Mouse (Mus musculus) adrenal gland, adult 2 months (tissue): ENCODE measurements around the gene Rasgef1b. TPM values are rescaled to one million over a fixed set of nuclear protein-coding genes. Genes with fewer than 3 reads are reported as not detected.

Source experiments
- DNase-seq: peaks from one replicate; pipeline ENCODE4 v3.0.0; 2021
- polyA plus RNA-seq: library from polyadenylated mRNA; depleted of rRNA; stranded (reverse); fragments of >200 nt; gene quantifications from 2 replicates; pipeline ENCODE4 v1.2.3, GENCODE M21; 2012
- total RNA-seq, 2 experiments: library from RNA; stranded (reverse); gene quantifications; 2 replicates each; pipeline ENCODE4 v1.2.3; 2021

The Rasgef1b gene
- total and polyA plus RNA-seq, 3 experiments = 2.2 to 11.4 (median 9.1) TPM

DNA sequence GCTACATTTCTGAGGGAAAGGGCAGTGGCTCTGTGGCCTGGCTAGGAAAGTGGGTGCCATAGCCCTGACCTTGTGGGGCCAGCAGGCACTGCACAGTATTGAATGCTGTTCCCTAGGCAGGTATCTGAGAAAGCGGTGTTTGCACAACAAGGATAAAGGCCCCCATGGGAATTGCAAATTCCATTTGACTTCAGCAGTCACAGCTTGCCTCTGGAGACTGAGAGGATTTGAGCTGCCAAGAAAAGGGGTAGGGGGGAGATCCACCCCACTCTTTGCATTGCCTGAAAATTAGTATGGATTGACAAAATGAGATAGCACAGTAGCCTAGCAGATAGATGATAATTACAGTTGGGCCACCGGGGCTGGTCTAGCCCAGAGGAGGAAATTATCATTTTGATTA lies 326.1 kb downstream of the Rasgef1b start:
- DNase-seq = no peak

DNA sequence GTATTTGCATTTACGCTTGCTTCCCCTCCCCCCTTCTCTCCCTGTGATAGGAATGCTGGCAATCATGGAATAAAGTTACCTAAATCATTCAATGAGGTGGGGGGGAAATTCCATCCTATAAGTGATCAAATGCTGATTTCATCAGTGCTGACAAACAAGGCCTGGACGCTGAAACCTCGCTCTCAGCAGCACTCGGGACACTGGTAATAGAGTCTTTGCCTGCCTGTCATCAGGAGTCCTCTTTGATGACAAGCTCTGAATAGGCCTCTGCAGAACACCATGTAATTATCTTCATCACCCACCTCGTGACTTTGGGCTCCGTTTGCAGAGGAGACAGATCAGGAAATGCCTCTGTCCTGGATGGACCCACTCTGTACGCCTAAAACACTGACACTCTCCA lies 326.6 kb downstream of the Rasgef1b start:
- DNase-seq = no peak

DNA sequence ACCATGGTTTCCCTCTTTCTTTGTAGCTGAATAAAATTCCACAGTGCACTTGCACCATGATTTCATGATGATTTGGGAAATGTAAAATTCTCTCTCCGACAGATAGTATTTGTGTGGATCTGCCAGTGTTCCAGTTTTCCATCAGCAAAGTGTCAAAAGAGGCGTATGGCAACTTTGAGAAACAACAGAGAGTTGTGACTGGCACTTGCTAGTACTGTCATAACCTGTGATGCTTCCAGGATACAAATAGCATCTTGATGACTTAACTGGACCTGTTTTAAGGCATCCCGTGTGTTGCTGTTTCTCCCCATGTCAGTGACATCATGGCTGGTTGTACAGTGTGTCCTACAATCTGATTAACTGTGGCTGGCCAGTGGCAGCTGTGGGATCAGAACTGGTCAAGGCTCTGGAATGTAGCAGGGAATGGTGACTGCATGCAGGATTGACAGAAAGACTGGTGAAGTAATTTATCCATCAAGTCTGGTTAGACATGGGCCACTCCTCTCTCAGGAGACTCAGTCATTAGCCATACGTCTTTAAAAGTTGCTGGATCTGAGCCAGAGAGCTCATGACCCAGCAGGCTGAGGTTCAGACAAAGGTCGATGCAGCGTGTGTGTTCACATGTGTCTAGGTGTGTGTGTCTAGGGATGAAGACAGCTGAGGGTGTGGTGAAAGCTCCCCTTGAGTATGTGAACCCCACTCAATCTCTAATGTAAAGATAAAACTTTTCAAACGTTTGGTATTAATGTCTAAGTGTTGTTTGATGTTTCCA lies 328.8 kb downstream of the Rasgef1b start:
- no peak for DNase-seq

DNA sequence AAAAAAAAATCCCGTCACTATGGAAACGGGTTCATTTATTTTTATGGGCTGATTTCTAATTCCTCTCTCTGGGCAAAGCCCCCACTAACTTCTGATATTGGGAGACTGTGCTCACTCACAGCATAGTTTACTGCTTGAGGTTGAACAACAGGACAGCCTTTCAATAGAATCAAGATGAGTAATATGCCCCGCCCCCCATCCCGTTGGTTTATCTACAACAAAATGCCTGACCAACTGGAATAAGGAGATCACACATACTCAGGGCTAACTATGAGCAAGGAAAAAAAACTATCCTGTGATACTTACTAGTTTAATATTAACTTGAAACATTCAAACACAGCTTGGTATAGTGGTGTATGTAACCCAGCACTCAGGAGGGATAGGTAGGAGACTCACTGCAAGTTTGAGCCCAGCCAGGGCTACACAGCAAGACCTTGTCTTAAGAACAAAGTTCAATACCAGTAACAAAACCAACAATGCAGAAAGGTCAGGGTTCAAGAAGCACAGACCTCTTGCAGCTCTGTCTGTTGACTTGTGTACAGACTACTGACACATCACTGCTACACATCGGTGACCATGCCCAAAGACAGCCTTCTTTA lies 330.3 kb downstream of the Rasgef1b start:
- DNase-seq = no peak

DNA sequence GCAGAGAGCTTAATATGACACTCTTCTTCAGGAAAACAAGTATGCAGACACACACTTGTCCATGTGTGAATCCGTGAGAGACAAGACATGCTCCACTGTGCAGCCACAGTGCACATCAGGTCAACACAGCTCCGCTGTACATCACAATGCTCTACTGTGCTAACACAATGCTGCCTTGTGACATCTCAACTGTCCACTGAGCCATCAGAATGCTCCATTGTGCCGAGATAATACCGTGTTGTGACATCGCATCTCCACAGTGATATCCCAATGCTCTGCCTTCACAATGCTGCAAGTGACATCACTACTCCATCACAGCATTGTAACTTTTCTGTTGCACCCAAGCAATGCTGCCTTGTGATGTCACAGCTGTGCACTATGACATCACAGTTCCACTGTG lies 334.3 kb downstream of the Rasgef1b start:
- no peak for DNase-seq

DNA sequence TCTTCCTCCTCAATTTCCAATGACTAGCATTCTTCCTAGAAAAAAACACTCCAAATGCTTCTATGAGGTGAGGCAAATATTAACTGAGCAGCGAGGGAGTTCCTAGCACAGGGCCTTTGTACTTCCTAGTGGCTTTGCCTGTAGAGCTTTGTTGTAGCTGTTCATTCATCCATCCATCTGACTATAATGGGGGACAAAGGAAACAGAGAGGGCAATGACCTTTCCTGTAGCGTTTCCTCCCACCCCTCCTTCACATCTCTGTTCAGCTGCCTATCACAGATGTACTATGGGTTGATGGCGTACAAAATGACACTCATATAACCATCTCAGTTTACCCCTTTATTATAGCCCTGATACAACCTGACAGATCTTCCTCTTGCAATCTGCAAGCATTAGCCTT lies 337.3 kb downstream of the Rasgef1b start:
- DNase-seq = no peak

DNA sequence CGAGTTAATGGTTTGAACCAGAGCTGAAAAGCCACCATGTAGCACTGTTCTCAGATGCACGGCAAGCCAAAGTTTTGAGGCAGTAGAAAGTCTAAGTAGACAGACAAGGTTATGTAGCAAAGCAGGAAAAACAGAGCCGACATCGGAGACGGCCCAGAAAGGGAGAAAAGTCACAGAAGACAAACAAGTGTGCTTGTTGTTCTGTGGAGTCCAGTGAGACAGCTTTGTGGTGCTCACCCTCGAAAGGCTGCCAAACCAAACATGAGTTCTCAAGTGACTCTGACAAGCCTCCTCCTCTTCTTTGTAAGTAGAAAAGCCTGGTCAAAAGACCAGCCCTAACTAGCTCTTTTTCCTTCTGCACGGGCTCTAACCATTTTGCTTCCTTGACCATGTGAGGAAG lies 338.1 kb downstream of the Rasgef1b start:
- no peak for DNase-seq

DNA sequence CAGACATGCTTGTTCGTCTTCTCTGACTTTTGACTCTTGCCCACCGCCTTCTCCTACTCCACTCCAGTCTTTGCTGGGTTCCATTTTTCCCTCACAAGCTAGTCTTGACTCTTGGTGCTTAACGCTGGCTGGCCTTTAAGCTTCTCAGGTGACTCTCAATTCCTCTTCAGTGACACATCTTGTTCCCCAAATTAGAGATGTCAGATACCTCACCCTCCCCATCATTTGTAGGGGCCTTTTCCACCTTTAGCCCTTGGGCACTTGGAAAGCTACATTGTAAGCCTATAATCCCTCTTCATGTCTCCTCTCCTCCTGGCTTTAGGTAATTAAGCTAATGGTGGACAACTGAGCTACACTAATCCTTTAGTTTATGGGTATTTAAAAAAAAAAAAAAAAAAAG lies 338.6 kb downstream of the Rasgef1b start:
- DNase-seq = no peak

DNA sequence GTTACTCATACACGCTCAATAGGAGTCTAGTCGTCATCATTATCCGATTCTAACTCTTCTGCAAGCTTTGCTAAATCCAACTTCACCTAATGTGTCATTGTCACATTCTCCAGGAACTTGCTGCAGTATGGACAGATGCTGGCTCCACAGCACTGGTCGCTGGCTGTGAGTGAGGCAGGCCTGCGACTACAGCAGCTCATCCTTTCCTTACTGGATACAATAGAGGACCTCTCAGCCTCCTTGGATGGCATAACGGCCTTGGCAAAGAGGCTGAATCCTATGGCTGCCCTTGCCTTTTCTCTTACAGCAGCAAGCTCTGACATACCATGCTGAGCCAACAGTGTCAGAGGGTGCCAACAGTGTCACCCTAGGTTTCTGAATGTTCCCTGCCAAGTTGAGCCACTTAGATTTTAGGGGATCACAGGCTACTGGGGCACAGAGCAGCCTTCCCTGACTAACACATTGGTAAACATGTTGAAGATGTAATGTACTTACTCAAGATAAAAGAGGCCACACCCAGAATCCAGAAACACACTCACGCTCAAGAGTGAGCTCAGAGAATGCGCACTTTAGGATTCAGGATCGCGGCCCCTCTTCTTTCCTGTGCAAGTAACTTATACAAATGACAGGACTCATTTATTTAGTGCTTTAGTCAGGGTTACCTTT lies 340.1 kb downstream of the Rasgef1b start:
- no peak for DNase-seq

DNA sequence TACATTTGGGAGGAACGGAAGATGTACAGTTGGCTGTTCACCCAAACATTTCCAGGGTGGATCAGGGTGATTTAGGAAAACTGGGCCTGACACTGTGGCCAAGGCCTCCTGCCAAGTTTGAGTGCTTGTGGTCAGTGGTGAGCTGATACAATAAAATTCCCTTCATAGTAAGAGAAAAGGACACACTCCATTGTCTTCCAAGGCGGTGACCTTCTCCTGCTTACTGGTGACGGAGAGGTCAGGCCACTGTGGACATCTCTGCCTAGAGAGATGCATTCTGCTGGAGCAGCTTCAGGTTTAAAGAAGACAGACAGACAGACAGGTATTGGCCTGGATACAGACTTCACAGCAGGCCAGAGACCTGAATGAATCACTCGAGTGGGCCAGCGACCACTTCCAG lies 340.7 kb downstream of the Rasgef1b start:
- DNase-seq = peak; percentile 34

DNA sequence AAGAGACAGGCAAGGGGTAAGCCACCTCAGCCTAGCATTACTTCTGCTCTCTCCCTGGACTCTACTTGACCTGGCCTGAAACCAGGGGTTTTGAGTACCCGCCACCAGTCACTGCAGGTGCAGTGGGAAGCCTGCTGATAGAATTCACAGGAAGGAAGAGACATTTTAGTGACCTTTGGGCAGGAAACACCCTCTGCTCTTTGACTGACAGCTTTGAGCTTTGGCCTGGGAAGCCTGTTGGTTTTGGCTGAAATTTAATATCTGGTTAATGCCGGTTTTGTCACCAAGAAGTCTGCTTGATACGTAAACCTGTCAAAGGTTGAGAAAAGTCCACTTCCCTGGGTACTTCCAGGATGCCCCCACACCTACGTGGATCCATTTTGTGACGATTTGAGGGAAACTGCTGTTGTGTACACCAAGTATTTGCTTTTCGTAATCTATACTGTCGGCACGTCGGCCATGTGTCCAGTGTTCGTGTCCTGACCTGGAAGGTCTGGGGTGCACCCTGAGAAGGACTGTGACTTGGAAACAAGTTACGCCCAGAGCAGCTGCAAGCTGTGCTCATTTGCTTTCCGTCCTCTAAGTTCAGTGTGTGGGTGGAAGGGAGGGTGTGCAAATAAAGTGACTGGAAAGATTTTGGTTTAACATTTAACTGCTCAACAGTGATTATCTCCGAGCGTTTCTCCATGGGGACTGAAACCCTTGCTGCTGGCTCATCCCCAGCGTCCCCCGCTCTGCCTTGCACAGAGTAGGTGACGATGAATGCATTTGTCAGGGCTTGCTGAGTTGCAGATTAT lies 341.5 kb downstream of the Rasgef1b start:
- DNase-seq = no peak

DNA sequence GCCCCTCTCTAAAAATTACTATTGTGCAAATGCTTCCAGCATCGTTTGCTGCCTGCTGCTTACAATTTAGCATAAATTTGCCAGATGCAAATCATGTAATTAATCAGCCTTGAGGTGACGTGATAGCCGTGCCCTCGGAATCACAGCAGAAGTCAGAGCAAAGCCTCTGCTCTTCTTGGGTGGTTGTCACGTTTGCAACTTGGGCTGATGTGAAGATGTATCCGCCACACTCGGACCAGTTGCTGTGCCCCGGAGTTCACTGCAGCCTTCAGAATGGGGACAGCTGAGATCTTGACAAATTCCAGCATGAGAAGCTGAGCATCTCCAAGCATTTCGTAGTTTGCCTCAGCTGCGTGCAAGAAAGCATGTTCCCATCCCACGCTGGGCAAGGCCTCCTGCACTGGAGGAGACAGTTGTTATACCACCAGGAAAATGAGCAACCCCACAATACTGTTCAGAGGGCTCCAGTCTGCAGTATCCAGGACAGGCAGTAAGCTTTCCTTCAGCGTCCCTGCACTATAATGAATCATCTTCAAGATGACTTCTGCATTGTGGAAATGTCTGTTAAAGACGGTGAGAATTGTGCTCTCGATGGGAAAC lies 342.5 kb downstream of the Rasgef1b start:
- DNase-seq = no peak

DNA sequence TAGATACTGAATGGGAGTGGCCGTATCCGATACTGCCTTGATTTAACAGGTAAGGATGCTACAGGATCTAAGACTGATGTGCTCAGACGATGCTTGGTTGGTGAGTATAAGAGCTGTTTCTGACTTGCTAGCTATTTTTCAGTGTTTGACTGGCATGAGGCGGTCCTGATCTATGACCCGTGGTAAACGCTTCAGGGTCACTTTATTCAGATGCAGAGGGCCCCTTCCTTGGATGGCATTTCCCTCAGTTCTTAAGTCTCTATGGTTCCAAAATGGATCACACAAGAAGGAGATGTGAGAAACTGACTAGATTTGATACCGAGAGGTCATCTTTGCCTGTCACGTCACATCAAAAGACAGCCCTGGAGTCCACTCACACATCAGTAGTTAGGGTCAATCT lies 343.1 kb downstream of the Rasgef1b start:
- DNase-seq = no peak

DNA sequence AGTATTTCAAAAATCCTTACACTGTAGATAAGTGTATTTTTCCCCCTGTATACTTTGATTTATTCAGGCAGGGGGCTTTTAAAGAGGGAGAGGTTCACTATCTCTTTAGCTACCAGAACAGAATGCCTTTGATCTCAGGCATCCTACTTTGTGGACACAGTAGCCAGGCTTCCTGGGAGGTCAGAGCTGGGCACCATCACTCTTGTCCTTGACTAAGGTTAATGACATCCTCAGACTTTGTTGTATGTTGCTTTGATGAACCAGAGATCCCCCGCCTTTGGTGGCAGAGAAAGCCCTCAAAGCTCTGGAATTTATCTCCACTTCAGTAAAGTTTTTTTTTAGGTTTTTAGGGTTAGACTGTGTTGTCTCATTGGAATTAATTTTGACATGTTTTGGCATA lies 343.8 kb downstream of the Rasgef1b start:
- peak; percentile 28 for DNase-seq

DNA sequence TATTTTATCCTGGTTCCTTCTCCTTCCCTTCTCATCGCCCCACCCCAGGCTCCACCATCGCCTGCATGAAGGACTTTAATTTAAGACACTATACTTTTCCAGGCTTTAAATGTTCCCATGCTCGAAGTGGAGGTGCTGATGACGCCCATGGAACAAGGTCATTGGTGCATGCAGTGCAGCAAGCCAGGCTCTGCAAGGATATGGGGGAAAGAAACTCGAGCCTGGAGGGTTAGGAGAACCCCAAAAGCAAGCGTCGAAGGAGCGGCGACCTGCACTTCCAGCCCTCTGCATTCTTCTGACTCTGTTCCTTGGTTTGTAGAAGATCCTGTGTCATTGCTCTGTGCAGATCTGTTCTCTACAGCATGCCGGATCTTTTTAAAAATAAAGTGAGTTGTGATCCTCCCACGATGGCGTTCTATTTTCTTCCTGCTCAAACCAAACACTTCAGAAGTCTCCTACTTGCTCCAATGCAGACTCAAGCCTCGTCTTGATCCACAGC lies 345.0 kb downstream of the Rasgef1b start:
- DNase-seq = no peak

DNA sequence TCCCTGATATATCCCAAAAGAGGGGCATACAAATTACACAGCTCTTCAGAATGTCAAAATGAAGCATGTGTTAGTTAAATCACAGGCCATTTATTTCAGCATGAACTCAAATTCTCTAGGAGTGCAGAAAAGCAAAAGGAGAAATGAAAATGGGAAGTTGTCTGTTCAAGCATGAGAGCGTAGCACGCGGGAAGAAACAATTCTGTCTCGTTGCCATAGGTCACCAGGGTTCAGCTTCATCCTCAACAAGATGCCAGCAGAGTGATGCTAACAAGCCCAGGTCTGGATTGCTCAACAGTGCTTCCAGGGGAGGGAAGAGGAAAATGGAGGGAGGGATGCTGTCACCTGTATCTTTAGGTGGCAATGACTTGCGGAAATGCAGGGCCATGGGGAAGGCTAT lies 346.1 kb downstream of the Rasgef1b start:
- no peak for DNase-seq

DNA sequence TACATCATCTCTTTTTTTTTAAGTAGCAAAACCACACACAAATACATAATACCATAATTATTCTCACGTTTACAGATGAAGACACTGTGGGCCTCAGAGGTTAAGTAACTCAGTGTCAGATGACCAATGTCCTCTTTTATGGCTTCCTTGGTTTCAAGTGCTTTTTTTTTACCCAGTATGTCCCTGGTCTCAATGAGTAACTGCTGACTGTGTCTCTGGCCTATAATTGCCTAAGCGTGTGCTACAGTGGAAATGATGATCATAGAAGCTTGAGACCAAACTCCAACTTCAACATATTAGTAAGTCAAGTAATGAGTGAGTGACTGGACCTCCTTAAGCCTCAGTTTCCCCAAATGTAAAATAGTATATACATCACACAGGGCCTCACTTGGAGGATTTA lies 347.2 kb downstream of the Rasgef1b start:
- peak; percentile 32 for DNase-seq

DNA sequence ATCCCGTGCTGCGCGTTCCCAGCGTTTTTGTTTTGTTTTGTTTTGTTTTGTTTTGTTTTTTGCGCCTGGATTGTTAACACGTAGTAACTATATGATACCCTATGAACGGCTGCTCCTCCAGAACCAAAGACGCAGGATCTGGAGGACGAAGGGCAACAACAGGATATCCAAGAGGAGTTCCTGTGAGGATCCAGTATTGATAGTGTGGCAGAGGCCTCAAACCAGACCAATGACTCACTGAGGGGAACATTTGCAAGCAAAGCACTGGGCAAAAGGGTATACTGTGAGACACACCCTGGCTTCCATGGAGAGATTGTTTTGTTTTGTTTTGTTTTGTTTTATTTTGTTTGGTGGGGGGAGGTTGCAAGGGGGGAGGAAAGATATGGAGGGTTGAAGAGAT lies 348.0 kb downstream of the Rasgef1b start:
- peak; percentile 30 for DNase-seq

DNA sequence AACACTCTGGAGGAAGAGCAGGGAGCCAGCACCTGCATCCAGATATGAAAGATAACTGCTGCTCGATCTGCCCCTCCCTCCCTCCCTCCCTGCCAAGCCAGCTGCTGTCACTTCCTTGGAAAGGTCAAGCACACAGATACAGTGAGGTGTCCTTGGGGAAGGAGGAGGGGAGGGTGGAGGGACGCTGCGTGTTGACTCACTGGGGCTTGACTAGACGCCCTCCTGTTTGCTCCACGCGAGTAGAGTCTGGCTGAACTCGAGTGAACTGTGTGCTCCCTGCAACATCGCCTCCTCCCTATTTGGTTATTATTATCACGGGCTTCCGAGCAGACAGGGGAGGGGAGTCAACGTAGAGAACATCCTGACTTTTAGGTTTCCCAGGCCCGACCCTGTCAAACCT lies 348.7 kb downstream of the Rasgef1b start:
- DNase-seq = peak; percentile 91

DNA sequence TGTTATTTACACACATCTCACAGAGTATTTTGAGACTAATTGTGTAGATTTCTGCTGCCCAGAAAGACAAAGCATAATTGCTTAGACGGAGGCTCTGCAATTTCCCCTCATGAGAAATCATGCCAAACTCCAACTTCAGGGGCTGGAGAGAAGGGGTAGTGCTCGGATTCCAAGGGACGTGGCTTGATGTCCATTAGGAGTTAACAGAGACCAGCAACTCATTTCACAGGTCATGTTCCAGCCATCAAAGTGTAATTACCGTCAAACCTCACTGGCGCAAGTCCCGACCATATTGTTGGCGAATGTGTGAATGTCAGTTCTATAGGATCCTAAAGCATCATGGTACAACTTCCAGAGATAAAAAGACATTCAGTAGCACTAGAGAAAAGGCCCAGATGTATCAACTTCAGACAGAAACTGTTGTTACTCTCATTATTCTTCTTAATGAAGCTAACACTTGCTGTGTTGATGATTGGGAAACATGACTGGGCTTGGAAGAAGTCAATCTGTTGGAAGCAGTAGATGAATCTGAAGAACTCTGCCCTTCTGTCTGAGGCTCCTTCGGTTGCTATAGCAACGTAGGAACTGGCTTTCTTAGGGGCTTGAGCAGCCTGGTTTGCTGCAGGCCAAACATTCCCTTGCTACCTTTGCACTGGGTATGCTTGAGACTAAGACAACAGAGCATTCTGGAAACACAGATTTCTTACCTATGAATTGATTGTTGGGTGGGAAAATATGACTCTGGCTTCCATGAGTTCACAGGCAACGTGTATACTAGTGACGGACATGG lies 350.2 kb downstream of the Rasgef1b start:
- no peak for DNase-seq

DNA sequence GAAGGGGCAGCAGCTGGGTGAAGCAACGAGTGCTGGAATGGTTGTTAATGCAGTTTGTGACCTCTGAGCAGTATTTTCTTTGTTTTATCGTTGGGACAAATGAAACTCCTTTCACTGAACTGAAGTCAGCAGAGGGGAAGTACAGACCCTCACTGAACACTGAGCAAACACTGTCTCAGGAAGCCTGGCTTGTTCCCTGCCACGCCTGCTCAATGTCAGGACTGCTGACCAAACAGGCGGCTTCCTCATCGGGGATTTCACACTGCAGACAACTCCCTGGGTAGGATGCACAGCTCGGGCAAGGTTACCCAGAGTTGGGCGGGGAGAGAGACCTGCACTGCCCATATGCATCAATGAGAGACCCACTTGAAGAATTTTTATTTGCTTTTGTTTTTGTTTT lies 353.1 kb downstream of the Rasgef1b start:
- no peak for DNase-seq
